Mouse (Mus musculus) ES-Bruce4 (cell line): ENCODE measurements around the gene Nolc1. TPM values are rescaled to one million over a fixed set of nuclear protein-coding genes. Genes with fewer than 3 reads are reported as not detected.

Experiments used
- H3K27ac ChIP-seq: 2 replicates; pipeline ENCODE4 v1.5.1; 2012; ENCODE audit warnings: low read length, inconsistent platforms; ENCODE audit not compliant: insufficient read depth
- H3K27me3 ChIP-seq: 2 replicates; pipeline ENCODE4 v1.6.1; 2012; ENCODE audit warnings: mild to moderate bottlenecking, low read length, inconsistent platforms; ENCODE audit not compliant: control insufficient read depth, poor library complexity, insufficient read depth, severe bottlenecking
- H3K36me3 ChIP-seq: 2 replicates; pipeline ENCODE4 v1.6.1; 2012; ENCODE audit warnings: inconsistent platforms, mild to moderate bottlenecking, low read length, moderate library complexity; ENCODE audit not compliant: control insufficient read depth, poor library complexity, insufficient read depth, severe bottlenecking
- H3K4me1 ChIP-seq: one replicate; pipeline ENCODE4 v1.8.1; 2011; ENCODE audit warnings: low read length; ENCODE audit not compliant: control insufficient read depth, insufficient read depth
- H3K4me3 ChIP-seq: 2 replicates; pipeline ENCODE4 v1.5.1; 2011; ENCODE audit warnings: low read depth, mild to moderate bottlenecking, low read length
- H3K9ac ChIP-seq: 2 replicates; pipeline ENCODE4 v1.6.1; 2012; ENCODE audit warnings: low read depth, mild to moderate bottlenecking, inconsistent platforms; ENCODE audit not compliant: poor library complexity, severe bottlenecking
- H3K9me3 ChIP-seq: replicated peaks from 2 replicates; pipeline ENCODE4 v1.6.1; 2012; ENCODE audit warnings: mild to moderate bottlenecking, low read length, inconsistent platforms; ENCODE audit not compliant: control insufficient read depth, poor library complexity, insufficient read depth, severe bottlenecking
- CTCF ChIP-seq: IDR thresholded peaks from one replicate; pipeline ENCODE4 v1.8.1; 2011; ENCODE audit warnings: low read depth, low read length
- EP300 ChIP-seq: IDR thresholded peaks from 2 replicates; pipeline ENCODE4 v1.6.1; 2011; ENCODE audit warnings: low read depth, low read length; ENCODE audit not compliant: insufficient read depth
- POLR2A ChIP-seq: IDR thresholded peaks from one replicate; pipeline ENCODE4 v1.8.1; 2011; ENCODE audit warnings: low read length; ENCODE audit not compliant: insufficient read depth
- polyA plus RNA-seq: library from polyadenylated mRNA; stranded (reverse); fragments of >200 nt; gene quantifications from 2 replicates; pipeline ENCODE4 v1.2.4, GENCODE M21; 2011; ENCODE audit warnings: low read depth; ENCODE audit not compliant: missing spikeins, insufficient read depth, insufficient read length

Gene Nolc1
- polyA plus RNA-seq, 1 experiment: 164 TPM

DNA sequence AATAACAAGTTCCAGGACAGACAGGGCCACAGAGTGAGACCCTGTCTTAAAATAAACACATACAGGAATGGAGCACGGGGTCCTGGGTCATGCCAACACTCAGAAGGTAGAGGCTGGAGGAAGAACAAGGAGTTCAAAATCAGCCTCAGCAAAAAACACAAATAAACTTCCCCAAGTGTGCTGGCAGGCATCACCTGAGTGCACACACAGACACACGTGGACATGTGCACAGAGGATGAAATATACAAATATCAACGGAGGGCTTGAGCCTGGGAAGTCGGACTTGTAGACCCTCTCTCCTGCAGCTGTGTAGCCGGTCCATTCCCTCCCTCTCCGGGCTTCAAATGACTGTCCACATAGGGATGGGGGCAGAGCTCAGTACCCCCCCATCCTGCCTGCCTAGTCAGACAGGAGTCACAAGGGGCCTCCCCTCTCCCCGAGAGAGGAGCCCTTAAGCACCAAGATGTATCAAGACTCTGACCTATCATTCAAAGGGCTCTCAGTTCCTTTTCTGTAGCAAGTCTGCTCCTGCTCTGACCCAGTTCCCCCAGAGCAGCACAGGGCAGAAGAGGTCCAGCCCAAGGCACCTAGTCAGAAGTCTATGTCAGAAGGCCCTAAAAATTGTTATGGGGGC, 34.2 kb upstream of the Nolc1 start:
- H3K4me3 ChIP-seq: peak overlapping the region; percentile 43
- no peaks in the 10 kb centered on the region for H3K9me3 ChIP-seq
- no peaks in the 10 kb centered on the region for H3K36me3 ChIP-seq
- H3K4me1 ChIP-seq: peaks cover 4% of the 10 kb centered on the region
- peak overlapping the region; percentile 99 for H3K9ac ChIP-seq
- H3K27me3 ChIP-seq: no peaks in the 10 kb centered on the region
- H3K27ac ChIP-seq: peak overlapping the region; percentile 40
- no peak for TF ChIP-seq POLR2A
- no peak for TF ChIP-seq CTCF
- no peak for TF ChIP-seq EP300

DNA sequence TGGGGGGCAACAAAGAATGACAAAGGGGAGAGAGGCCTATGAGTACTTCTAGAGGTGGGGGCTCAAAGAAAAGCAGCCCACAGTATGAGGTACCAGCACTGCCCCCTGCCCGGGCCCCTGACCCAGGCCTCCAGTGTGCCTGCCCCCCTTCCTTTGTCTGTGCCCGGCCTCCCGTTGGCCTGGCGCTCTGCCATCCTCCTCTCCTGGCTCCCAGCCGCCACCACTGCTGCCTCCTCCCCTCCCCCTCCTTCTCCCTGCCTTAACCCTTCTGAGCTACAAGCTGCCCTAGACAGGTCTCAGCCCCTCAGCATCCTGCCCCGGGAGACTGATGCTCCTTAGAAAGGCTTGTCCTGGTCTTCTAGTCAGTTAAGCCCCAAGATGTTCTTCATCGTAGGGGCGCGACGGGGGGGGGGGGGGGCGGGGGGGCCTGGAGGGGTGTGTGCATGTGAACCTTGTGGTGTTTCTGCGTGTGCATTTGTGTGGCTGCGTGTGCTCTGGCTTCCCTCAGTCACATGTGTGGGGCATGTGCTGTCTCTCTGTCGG, 33.7 kb upstream of the Nolc1 start:
- TF ChIP-seq POLR2A (peak; percentile 1), CTCF (no peak)
- H3K9me3 ChIP-seq: no peaks in the 10 kb centered on the region
- H3K27me3 ChIP-seq: no peaks in the 10 kb centered on the region
- H3K27ac ChIP-seq: peak overlapping the region; percentile 40
- peak overlapping the region; percentile 43 for H3K4me3 ChIP-seq
- H3K9ac ChIP-seq: peak overlapping the region; percentile 99
- H3K36me3 ChIP-seq: no peaks in the 10 kb centered on the region
- H3K4me1 ChIP-seq: peaks cover 3% of the 10 kb centered on the region

DNA sequence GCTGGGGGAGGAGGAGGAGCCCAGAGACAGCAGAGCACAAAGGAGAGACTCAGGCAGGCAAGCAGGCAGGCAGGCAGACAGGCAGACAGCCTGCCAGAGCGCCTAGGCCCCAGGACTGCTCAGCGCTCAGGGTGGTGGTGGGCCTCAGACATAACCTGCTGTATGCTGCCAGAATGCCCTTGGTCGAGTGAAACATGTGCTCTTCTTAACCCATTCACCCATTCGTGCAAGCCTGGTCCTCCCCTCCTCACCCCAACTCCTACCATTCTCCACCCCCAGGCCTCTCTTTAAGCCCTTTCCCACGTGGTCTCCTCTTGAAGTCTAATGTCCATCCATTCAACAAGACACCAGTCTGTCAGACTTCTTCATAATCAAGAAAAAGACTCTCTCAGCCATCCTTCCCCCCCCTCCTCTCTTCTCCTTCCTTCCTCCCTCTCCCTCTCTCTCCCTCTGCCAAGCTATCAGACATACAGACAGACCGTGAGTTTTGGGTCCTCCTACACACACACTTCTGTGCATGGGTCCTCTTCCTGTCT, 33.1 kb upstream of the Nolc1 start:
- peak; percentile 34 for TF ChIP-seq POLR2A
- no peak for TF ChIP-seq CTCF
- peak; percentile 40; the same call in 1 of the 2 replicates for TF ChIP-seq EP300
- H3K4me3 ChIP-seq: peak overlapping the region; percentile 43
- H3K9ac ChIP-seq: peak overlapping the region; percentile 99
- H3K4me1 ChIP-seq: peaks cover 4% of the 10 kb centered on the region
- no peaks in the 10 kb centered on the region for H3K27me3 ChIP-seq
- H3K36me3 ChIP-seq: no peaks in the 10 kb centered on the region
- H3K27ac ChIP-seq: peak overlapping the region; percentile 10
- no peaks in the 10 kb centered on the region for H3K9me3 ChIP-seq

DNA sequence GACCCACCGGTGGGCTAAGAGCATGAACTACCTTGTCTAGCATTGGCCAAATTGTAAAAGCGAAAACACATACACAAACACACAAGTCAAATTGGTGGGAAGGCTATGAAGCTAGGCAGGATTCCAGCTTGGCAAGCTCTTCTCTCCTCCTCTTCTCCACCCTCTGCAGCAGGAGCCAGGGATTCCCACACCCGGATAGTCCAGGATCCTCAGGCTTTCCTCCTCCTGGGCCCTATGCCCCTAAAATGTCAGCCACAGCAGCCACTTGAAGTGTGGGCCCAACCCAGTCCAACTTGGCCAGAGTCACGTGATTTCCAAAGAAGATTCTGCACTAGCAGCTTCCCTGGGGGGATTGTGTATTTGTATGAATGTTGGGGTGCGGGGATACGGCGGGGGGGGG, 32.3 kb upstream of the Nolc1 start:
- Histone ChIP-seq H3K4me3 (peak overlapping the region; percentile 95), H3K27me3 (no peaks in the 10 kb centered on the region), H3K27ac (peak overlapping the region; percentile 10), H3K4me1 (peaks cover 8% of the 10 kb centered on the region), H3K9ac (peak overlapping the region; percentile 99), H3K36me3 (no peaks in the 10 kb centered on the region), H3K9me3 (no peaks in the 10 kb centered on the region)
- TF ChIP-seq EP300: no peak

DNA sequence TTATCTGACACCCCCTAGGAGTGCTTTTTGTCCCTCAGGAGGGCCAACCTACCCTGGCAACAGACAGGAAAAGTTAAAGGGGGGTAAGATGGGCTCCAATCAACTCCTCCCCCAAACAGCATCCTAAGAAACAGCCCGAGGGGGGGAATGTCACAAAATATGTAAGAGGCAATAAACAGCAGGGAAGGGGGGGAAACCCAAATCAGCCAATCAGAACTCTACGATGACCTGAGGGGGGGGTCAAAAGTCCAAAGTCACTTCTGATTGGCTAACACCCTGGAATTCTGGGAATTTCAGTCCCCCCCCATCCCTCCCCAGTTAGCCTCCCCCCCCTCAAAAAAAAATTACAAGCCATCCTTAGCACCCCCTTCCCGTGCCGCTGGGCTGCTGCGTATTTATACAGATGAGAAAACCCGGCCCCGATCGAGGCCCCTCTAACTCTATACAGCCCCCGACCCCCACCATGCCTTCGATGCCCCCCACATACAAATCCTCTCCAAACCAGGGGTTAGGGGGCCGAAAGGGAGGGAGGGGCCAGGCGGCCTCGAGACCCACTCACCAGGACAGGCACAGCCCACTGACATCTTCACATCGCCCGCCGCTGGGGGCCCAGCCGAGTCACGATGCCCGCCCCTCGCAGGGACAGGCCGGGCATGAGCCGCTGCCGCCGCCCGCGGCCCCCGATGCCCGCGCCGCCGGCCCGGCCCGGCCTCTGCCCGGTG, 31.2 kb upstream of the Nolc1 start, which contains the start of gene Pprc1:
Gene Pprc1, plus strand, starts transcription at position 616 of the 722 bp plus-strand sequence.
- H3K27me3 ChIP-seq: no peaks in the 10 kb centered on the region
- H3K4me3 ChIP-seq: peak within 1 kb of the TSS; percentile 95
- no peaks in the 10 kb centered on the region for H3K36me3 ChIP-seq
- H3K9ac ChIP-seq: peak within 1 kb of the TSS; percentile 99
- TF ChIP-seq EP300 (no peak), CTCF (no peak), POLR2A (no peak)
- H3K9me3 ChIP-seq: no peaks in the 10 kb centered on the region
- peak within 1 kb of the TSS; percentile 84 for H3K27ac ChIP-seq
- H3K4me1 ChIP-seq: peaks cover 9% of the 10 kb centered on the region
